Mouse (Mus musculus) heart, postnatal 10 days (tissue): ENCODE data around the gene Prss53. TPM values are rescaled to one million over a fixed set of nuclear protein-coding genes. Genes with fewer than 3 reads are reported as not detected.
A peak's percentile ranks its signal among the peaks of the same experiment; 100 is the strongest.
"Not testable (repeated sequence)": the region's sequence is repeated elsewhere in the genome, so short reads cannot be mapped to it uniquely, and the experiment has no call there.

ENCODE experiments used
- DNase-seq, 2 experiments: peaks; one replicate each; pipeline ENCODE4 v3.0.0; 2021
- intact Hi-C: fragments of 180-260 bp; cut with DNase I; formaldehyde crosslinking; loops from one replicate; pipeline ENCODE4 v1.15.1; 2025
- total RNA-seq, 2 experiments: library from RNA; stranded (reverse); gene quantifications; 2 replicates each; pipeline ENCODE4 v1.2.3; 2021

The Prss53 gene
- total RNA-seq, 2 experiments from 2014 or later = 0.60 to 1.1 TPM

- intact Hi-C loops = loop anchor here (5.0 kb wide), 1 partner anchor 74 kb away; the partner anchor contains the start of gene Hsd3b7
- peak; percentile 93 to 96 for DNase-seq
These were observed 14.1 kb downstream of the Prss53 start, which contains the start of gene Zfp668 for GRCm38 (mm10) chr7:127876467-127877348. Gene Zfp668 (minus strand): TSS chr7:127876828.

- DNase-seq = peak; percentile 84 to 85
- intact Hi-C loops = loop anchor here (5.0 kb wide), 1 partner anchor 74 kb away; the partner anchor contains the start of gene Hsd3b7
These were observed 14.7 kb downstream of the Prss53 start, which contains the start of gene Zfp646 for GRCm38 (mm10) chr7:127876041-127876466. Gene Zfp646 (plus strand): TSS chr7:127876221.

DNA sequence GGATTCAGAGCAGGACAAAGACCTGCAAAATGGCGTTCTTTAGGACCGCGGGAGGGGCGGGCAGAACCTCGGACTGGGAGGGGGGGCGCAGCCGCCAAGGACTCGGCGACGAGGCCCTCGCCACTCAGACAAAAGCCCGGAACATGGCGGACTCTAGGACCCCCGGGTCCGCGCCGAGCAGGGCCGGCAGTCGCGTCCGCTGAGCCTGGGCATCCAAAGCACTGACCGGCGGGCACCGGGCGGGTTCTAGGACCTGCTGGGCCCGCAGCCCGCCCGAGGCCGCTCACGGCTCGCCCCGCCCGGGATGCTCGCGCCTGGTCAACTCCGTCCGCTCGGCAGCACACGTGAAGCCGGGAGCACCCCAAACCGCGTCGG is 15.2 kb downstream of the Prss53 start:
- peak; percentile 96 for DNase-seq
- intact Hi-C loops = loop anchor here (2.0 to 5.0 kb wide), 2 partner anchors 33 to 73 kb away; partner anchors contain the start of gene Hsd3b7

DNA sequence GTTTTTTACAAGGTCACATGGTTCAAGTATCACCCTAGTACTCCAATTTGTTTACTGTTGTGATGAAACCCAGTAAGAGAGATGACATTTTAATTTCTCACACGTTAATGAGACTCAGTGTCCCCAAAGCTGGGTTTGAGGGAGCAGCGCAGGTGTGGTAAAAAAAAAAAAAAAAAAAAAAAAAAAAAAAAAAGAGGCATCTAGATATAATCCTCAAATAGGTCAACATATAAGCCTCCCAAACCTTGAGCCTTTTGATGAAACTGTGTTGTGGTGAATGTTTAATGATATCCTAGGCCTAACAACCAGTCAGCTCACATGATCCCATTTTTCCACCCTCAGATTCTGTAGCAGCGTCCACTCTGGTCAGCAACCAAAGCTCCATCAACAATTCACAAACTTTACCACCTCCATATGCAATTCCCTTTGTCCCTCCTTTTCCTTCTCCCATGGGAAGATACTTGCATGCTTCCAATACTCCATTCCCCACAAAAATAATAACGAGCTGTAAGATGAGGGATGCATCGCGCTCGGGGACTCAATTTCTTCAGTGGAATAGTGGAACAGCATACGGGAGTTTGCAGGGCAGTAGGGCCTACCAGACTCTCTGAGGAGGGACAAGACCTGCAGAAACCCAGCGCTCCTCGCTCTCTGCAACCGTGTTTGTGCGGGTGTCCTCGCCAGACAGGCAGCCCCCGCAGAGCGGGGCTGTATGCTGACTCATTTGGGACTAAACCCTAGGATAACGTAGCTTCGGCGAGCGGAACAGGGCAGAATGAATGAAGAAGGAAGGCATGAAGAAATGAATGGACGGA is 15.8 kb downstream of the Prss53 start:
- intact Hi-C loops = loop anchor here (2.0 to 5.0 kb wide), 2 partner anchors 32 to 73 kb away; partner anchors contain the start of gene Hsd3b7
- no peak for DNase-seq

DNA sequence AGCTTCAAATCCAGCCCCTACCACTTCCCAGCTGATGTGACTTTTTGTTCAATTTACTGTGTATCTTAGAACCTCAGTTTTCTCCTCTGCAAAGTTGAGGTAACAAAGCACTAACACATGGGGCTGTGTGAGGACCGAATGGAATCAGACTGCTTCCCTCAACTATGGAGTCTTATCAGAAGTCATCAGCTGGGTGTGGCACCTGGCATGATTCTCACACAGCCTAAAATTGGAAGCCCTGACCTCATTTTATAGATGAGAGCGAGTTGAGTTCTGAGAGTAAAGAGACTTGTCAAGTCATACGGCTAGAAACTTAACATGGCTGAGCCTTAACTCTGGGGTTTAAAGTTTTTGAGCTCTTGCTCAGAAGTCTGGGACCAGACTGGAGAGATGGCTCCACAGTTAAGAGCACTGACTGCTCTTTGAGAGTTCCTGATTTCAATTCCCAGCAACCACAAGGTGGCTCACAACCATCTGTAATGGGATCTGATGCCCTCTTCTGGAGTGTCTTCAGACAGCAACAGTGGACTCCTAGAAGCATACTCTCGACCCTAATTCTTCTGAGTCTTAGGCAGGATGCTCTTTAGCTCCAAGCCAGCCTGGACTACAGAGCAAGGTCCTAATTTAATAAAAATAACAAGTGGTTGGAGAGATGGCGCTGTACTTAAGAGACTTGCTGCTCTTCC is 20.5 kb downstream of the Prss53 start:
- intact Hi-C loops = no loop called here
- DNase-seq = no peak

- peak; percentile 74 to 75 for DNase-seq
- intact Hi-C loops = no loop called here
These were observed 21.5 kb downstream of the Prss53 start for GRCm38 (mm10) chr7:127869149-127869810.

DNA sequence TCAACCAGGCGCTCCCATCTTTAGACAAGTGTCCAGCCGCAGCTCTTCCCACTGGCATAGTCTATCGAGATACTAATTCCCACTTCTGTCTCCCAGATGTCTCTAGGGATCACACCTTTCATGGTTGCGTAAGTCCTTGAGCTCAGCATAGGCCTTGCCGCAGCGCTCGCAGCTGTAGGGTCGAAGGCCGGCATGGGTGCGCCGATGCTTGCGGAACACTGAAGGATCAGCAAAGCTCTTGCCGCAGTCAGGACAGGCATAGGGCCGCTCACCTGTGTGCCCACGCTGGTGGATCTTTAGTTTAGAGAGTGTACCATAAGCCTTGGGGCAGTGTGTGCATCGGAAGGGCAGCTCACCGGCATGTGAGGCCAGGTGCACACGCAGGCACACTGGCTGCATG is 23.1 kb downstream of the Prss53 start:
- intact Hi-C loops = no loop called here
- no peak for DNase-seq

DNA sequence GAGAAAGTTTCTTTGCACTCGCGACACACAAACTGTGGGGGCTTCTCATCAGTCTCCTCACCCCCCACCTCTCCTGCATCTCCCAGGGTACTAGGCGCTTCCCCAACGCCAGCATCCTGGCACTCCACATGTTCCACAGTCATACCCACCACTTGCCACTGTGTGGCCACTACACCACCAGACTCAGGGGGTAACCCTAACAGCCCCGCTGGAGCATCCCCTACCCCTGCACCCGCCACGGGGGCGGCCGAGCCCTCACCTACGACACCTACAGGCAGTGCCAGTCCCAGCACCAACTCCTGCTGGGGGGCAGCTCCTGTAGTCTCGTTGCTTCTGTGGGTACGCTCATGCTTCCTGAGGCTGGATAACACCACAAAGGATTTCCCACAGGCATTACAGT is 24.3 kb downstream of the Prss53 start:
- intact Hi-C loops = no loop called here
- DNase-seq = no peak

DNA sequence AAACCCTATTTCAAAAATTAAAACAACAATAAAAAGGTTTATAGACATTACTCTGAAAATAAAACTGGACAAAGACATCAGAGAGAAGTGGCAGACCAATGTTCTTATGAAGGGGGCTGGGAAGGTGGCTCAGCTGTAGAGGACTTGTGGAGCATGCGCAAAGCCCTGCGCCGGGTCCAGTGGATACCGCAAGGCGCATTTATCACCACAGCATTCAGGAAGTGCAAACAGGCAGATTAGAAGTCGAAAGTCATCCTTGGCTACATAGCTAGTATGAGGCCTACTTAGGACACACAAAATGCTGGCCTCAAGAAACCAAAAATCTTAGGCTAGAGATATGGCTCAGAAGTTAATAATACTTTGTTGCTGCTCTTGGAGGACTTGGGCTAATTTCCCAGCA is 32.5 kb downstream of the Prss53 start:
- DNase-seq = no peak
- intact Hi-C loops = no loop called here

DNA sequence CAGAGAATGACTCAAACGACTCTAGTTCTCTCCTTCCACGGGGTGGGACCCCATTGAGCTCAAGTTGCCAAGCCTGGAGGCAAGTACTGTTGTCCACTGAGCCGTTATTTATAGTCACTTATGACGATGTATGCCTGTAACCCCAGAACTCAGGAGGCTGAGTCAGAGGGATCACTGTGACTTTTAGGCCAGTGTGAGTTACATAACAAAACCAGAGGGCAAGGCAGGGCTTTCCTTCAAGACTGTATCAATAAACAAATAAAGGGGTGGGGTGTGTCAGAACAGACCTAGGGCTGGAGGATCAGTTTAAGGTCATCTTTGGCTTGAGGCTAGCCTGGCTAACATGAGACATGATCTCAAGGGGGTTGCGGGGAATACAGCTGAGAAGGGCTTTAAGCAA is 39.9 kb downstream of the Prss53 start:
- no peak for DNase-seq

GRCm38 (mm10) chr7:127849973-127850875 is 40.5 kb downstream of the Prss53 start:
- DNase-seq = peak in 1 of 2 experiments; percentile 10
- intact Hi-C loops = no loop called here

More for the DNA sequence above, 39.9 kb downstream of the Prss53 start:
- intact Hi-C loops = no loop called here

DNA sequence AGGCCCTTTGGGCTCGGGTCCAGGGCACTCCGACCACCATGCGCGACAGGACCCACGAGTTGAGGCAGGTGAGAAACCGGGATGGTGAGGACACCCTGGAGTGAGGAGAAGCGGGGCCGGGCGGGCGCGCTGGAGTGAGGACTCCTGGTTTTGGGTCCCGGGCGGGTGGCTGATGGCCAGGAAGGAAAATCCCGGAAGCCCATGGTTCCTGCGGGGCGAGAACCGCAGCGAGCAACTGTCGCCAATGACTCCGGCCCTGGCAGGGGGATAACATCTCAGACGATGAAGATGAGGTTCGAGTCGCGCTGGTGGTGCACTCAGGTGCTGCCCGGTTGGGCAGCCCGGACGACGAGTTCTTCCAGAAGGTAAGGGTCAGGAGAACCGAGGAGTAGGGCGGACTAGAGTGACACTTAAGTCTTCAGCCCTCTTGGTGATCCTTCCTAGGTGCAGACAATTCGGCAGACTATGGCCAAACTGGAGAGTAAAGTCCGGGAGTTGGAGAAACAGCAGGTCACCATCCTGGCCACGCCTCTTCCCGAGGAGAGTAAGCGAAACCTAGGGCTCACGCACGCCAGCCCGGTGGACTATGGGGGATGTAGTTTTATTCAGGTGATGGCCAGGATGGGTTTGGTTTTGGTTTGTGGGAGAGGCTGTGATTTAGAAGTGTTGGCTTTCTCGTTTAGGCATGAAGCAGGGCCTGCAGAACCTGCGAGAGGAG is 48.6 kb downstream of the Prss53 start:
- intact Hi-C loops = loop anchor here (2.0 to 5.0 kb wide), 3 partner anchors 27 to 65 kb away; partner anchors contain the start of gene Setd1a
- DNase-seq = peak; percentile 84 to 88

DNA sequence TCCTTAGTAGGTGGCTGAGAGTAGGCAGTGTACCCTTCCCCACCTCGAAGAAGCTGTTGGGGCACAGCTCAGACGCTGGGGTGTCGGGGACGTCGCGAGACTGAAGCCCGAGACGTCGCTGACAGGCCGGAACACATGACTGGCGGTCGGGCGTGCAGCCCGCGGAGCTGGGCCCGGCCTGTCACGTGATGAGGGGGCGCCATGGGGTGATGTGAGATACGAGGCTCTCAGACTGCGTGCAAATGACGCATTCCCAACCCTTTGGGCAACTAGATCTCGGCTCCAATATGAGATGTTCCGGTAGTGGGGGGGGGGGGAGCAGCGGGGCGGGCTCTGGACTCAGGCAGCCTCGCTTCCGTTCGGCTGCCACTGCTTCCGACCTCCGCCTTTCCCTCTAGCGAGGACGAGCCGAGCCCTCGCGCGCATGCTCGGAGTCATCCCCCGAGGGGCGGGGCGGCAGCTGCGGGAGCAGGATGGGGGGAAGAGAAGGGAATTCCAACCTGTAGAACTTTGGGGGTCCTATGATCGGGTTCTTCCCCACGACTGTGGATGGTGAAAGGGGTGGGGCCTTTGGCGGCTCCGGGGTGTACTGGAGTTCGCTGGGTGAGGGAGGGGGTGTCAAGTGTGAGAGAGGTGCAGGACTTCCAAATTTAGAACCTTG is 49.3 kb downstream of the Prss53 start:
- intact Hi-C loops = loop anchor here (2.0 to 5.0 kb wide), 2 partner anchors 41 to 64 kb away; partner anchors contain the start of genes Hsd3b7 and Setd1a
- peak; percentile 96 for DNase-seq

GRCm38 (mm10) chr7:127840886-127841285 is 49.9 kb downstream of the Prss53 start:
- no peak for DNase-seq
- intact Hi-C loops = loop anchor here (2.0 to 5.0 kb wide), 2 partner anchors 40 to 64 kb away; partner anchors contain the start of genes Hsd3b7 and Setd1a

DNA sequence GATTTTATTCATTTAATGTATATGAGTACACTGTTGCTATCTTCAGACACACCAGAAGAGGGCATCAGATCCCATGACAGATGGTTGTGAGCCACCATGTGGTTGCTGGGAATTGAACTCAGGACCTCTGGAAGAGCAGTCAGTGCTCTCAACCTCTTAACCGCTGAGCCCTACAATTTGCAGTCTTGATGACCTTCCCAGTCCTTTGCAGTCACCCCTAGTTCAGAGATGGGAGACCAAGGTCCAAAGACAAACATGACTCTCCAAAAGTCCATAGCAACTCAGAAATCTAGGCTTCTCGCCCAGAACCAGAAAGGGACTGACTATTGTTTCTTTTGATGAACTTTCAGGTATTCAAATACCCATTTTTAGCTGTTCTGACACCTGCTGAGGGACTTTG is 50.7 kb downstream of the Prss53 start:
- DNase-seq = not testable (repeated sequence)
- intact Hi-C loops = loop anchor here (2.0 to 5.0 kb wide), 2 partner anchors 39 to 63 kb away; partner anchors contain the start of genes Hsd3b7 and Setd1a

DNA sequence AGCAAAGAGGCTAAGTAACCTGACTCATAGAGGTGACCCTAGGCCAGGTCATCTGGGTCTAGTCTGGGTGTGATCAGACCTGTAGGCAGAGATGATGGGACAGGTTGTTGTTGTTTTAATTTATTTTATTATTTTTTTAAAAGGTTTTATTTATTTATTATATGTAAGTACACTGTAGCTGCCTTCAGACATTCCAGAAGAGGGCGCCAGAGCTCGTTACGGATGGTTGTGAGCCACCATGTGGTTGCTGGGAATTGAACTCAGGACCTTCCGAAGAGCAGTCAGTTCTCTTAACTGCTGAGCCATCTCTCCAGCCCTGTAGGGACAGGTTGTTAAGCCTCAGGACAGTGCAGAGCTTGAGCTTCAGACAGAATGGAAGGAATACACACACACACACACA is 52.9 kb downstream of the Prss53 start:
- intact Hi-C loops, DNase-seq: not testable (repeated sequence)

DNA sequence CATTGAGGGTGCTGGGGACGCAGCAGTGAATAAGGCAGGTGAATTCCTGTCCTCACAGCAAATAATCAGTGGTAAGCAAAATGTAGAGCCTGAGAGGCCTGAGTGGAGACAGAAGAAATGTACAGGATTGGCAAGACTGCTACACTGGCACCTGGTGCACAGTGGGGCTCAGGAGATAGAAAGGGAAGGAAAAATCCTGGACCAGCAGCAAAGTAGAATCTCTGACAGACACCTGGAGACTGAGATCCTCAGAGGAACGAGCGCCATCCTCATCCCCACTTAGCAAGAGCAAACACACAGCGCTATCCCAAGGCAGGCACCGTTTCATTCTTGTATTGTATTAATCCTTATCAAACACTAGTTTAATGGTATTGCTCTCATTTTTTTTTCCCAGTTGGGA is 53.3 kb downstream of the Prss53 start:
- intact Hi-C loops = no loop called here
- no peak for DNase-seq
